ENCODE assay signal across 8 mouse cellular contexts in genomic region chr7:142387419-142388148, GRCm38 (mm10). TPM values are rescaled to one million over a fixed set of nuclear protein-coding genes. Genes with fewer than 3 reads are reported as not detected.
DNase-seq lines count a peak whose midpoint lies in the region; ATAC-seq and TF ChIP-seq lines count a peak whose summit lies in the region.

Ctsd (minus strand) TSS chr7:142388038.

- H3K27me3 ChIP-seq in G1E (ENCODE audit: insufficient read depth, low read length): no peaks in the 10 kb centered on the region
- no peaks in the 10 kb centered on the region for H3K27me3 ChIP-seq in forebrain, postnatal 0 days (ENCODE audit: insufficient read depth, low read length)
- no peaks in the 10 kb centered on the region for H3K27me3 ChIP-seq in lung, embryonic 15.5 days

- peak within 1 kb of the TSS; percentile 82 for H3K9ac ChIP-seq in forebrain, postnatal 0 days
- peak within 1 kb of the TSS; percentile 85 for H3K9ac ChIP-seq in lung, embryonic 15.5 days

- peak within 1 kb of the TSS; percentile 76 for H3K4me2 ChIP-seq in forebrain, postnatal 0 days (ENCODE audit: low read depth)
- peak within 1 kb of the TSS; percentile 81 for H3K4me2 ChIP-seq in lung, embryonic 15.5 days

- peak; percentile 90 for DNase-seq in G1E (ENCODE audit: low spot score)
- peak; percentile 98 to 99 for DNase-seq in cerebellum, adult 18-20 months
- DNase-seq in forebrain, postnatal 0 days: peak; percentile 96
- peak; percentile 98 for DNase-seq in heart, postnatal 4 days
- peak; percentile 96 to 97 for DNase-seq in layer of hippocampus, adult 8-10 months (ENCODE audit: low spot score in 2 of 2)
- peak; percentile 96 for DNase-seq in ovary, adult 18-20 months (ENCODE audit: low spot score)
- DNase-seq in thymus, postnatal 0 days (ENCODE audit: low spot score): peak; percentile 90

- peak; percentile 89 for ATAC-seq in G1E (ENCODE audit: extremely low read depth, insufficient number of reproducible peaks, low FRiP score, poor library complexity, severe bottlenecking)
- peak; percentile 99 for ATAC-seq in forebrain, postnatal 0 days
- peak; percentile 95 for ATAC-seq in lung, embryonic 15.5 days (ENCODE audit: borderline replicate concordance, extremely low read depth, low FRiP score, low TSS enrichment)

- peaks cover 92% of the 10 kb centered on the region for H3K4me1 ChIP-seq in G1E (ENCODE audit: insufficient read depth, low read depth, low read length)
- peaks cover 13% of the 10 kb centered on the region for H3K4me1 ChIP-seq in forebrain, postnatal 0 days (ENCODE audit: insufficient read depth)
- peaks cover 17% of the 10 kb centered on the region for H3K4me1 ChIP-seq in lung, embryonic 15.5 days

- TF ChIP-seq CTCF in G1E (IDR thresholded peaks at IDR 0.05; ENCODE audit: low read depth, low read length): no peak
- TF ChIP-seq CTCF in forebrain, postnatal 0 days (IDR thresholded peaks at IDR 0.05; ENCODE audit: low read depth): no peak

- 3% methylated on average over 55 of the region's 55 CpGs for WGBS in forebrain, postnatal 0 days
- WGBS in lung, embryonic 15.5 days: under 1% methylated on average over 51 of the region's 55 CpGs

- no peaks in the 10 kb centered on the region for H3K9me3 ChIP-seq in G1E (replicated peaks)
- H3K9me3 ChIP-seq in forebrain, postnatal 0 days (ENCODE audit: low read length): no peaks in the 10 kb centered on the region
- H3K9me3 ChIP-seq in lung, embryonic 15.5 days: no peaks in the 10 kb centered on the region

- H3K27ac ChIP-seq in forebrain, postnatal 0 days (ENCODE audit: low read depth, low read length): peak within 1 kb of the TSS; percentile 72
- H3K27ac ChIP-seq in lung, embryonic 15.5 days: peak within 1 kb of the TSS; percentile 64

- peaks cover 43% of the 10 kb centered on the region for H3K36me3 ChIP-seq in G1E (replicated peaks)
- peaks cover 26% of the 10 kb centered on the region for H3K36me3 ChIP-seq in forebrain, postnatal 0 days (ENCODE audit: insufficient read depth)
- peaks cover 33% of the 10 kb centered on the region for H3K36me3 ChIP-seq in lung, embryonic 15.5 days

- H3K4me3 ChIP-seq in G1E (ENCODE audit: low read depth, low read length): peak within 1 kb of the TSS; percentile 81
- H3K4me3 ChIP-seq in forebrain, postnatal 0 days (ENCODE audit: low read depth, low read length): peak within 1 kb of the TSS; percentile 64
- H3K4me3 ChIP-seq in lung, embryonic 15.5 days: peak within 1 kb of the TSS; percentile 88

RNA-seq across cellular contexts. Expression of gene Ctsd, which starts in this region (rescaled TPM):
- total RNA-seq in G1E (2014; fragmentation: Nextera tagmentation): 102 and 133 TPM in 2 replicates
- 1,036 and 1,228 TPM in 2 replicates for total RNA-seq in G1E (2017)
- 43.0 and 64.7 TPM in 2 replicates for polyA plus RNA-seq in G1E (2012)
- 243 and 366 TPM in 2 replicates for total RNA-seq in forebrain, postnatal 0 days (2014; rRNA removed)
- 313 and 338 TPM in 2 replicates for polyA plus RNA-seq in forebrain, postnatal 0 days (2015; fragmentation: Nextera tagmentation; extraction: Ambion mirVana)
- total RNA-seq in heart, postnatal 4 days (2021): 100 to 1,000 TPM; 344 to 370 TPM
- 1,000 to 10,000 TPM in 2 of 4 experiments, 100 to 1,000 TPM in 2; 302 to 1,974 (median 897) TPM for total RNA-seq in layer of hippocampus, adult 8-10 months (2022)
- 272 and 299 TPM in 2 replicates for polyA plus RNA-seq in lung, embryonic 15.5 days (2015; fragmentation: Nextera tagmentation; extraction: Ambion mirVana)
- 395 and 403 TPM in 2 replicates for polyA plus RNA-seq in thymus, postnatal 0 days (2015; fragmentation: Nextera tagmentation; extraction: Ambion mirVana)

Comparison
In these comparisons a context has a peak if more than half of its experiments do, and no peak if none do; other contexts are left out.
1. Peak in every context shown above with its lines: DNase-seq, ATAC-seq, H3K4me3 ChIP-seq and H3K27ac ChIP-seq.